Mouse (Mus musculus) liver, embryonic 14.5 days (tissue): ENCODE measurements at regions not wholly inside any gene's neighbourhood (a gene's known extent, or its start where the extent isn't known, plus 50 kb on each side); places are given as distances from the start of the nearest gene placed in this dataset.

Source experiments
- ATAC-seq: fragments of 200-750 bp; cut with Nextera tagmentation; 2 replicates; pipeline ENCODE4 v1.8.0; 2017; ENCODE audit warnings: moderate number of reproducible peaks, mild to moderate bottlenecking, moderate library complexity; ENCODE audit not compliant: insufficient read depth
- DNase-seq, 3 experiments: peaks; one replicate each; pipeline ENCODE4 v3.0.0-alpha.2; 2012 to 2013; ENCODE audit warnings: low read depth in 3 of 3, low spot score in 3 of 3
- H3K27ac ChIP-seq: fragments of 300-500 bp; sonication (generic); 2 replicates; pipeline ENCODE4 v1.5.1; 2014; ENCODE audit warnings: moderate library complexity, mild to moderate bottlenecking, control low read depth, inconsistent platforms
- H3K27me3 ChIP-seq: fragments of 300-500 bp; sonication (generic); 2 replicates; pipeline ENCODE4 v1.6.1; 2014; ENCODE audit warnings: mild to moderate bottlenecking, low read length, moderate library complexity; ENCODE audit not compliant: control insufficient read depth, insufficient read depth
- H3K36me3 ChIP-seq: fragments of 300-500 bp; sonication (generic); replicated peaks from 2 replicates; pipeline ENCODE4 v1.6.1; 2014; ENCODE audit warnings: low read depth; ENCODE audit not compliant: control insufficient read depth, insufficient read depth
- H3K4me1 ChIP-seq, 2 experiments: fragments of 200-500 bp in 1 of 2; fragments of 300-500 bp in 1 of 2; sonication (generic) in 1 of 2; replicated peaks; 2 replicates each; pipeline ENCODE4 v1.6.1; 2012 to 2014; ENCODE audit warnings: antibody characterized with exemption in 1 of 2, inconsistent platforms in 1 of 2, low read length in 1 of 2; ENCODE audit not compliant: control insufficient read depth in 2 of 2, insufficient read depth in 2 of 2
- H3K4me2 ChIP-seq: fragments of 300-500 bp; sonication (generic); 2 replicates; pipeline ENCODE4 v1.6.1; 2014; ENCODE audit warnings: low read depth, mild to moderate bottlenecking, control low read depth, moderate library complexity
- H3K4me3 ChIP-seq, 2 experiments: fragments of 200-500 bp in 1 of 2; fragments of 300-500 bp in 1 of 2; sonication (generic) in 1 of 2; 2 replicates each; pipeline ENCODE4 v1.5.1; 2012 to 2014; ENCODE audit warnings: low read depth in 2 of 2, low read length in 2 of 2, mild to moderate bottlenecking in 2 of 2, control low read depth in 1 of 2, inconsistent platforms in 1 of 2, moderate library complexity in 1 of 2; ENCODE audit not compliant: insufficient read depth in 1 of 2
- H3K9ac ChIP-seq: fragments of 300-500 bp; sonication (generic); replicated peaks from 2 replicates; pipeline ENCODE4 v1.6.1; 2014; ENCODE audit warnings: mild to moderate bottlenecking, control low read depth, moderate library complexity
- H3K9me3 ChIP-seq: fragments of 300-500 bp; sonication (generic); 2 replicates; pipeline ENCODE4 v1.6.1; 2016; ENCODE audit warnings: low read length, mixed read lengths; ENCODE audit not compliant: control insufficient read depth
- CTCF ChIP-seq: IDR thresholded peaks from 2 replicates; pipeline ENCODE4 v1.5.1; 2016; ENCODE audit warnings: antibody characterized with exemption, low read depth, control low read depth
- EP300 ChIP-seq: IDR thresholded peaks from 2 replicates; pipeline ENCODE4 v1.6.1; 2016; ENCODE audit warnings: antibody characterized with exemption, low read depth
- WGBS: fragments of 180-500 bp; shearing (Covaris S2); extraction: QIAGEN DNeasy Blood & Tissue Kit; methylation state at CpG from one replicate; pipeline ENCODE4 v1.1.7; 2014; ENCODE audit not compliant: insufficient replicate concordance; 5-methylcytosine and 5-hydroxymethylcytosine counted together

DNA sequence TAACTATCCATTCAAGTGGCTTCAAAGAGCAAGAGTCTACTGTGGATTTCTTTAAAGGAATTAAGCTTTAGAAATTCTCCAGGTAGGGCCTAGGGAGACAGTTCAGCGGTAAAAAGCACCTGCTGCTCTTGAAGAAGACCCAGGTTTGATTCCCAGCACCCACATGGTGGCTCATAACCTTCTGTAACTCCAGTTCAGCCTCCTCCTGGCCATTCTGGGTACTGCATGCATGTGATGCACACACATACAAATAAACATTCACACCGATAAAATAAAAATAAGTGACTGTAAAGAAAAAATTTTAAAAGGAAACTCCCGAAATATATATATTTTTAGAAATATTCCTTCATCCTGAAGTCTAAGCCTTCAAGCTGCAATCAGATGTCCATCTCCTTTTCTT lies 101.9 kb upstream of the Ercc6l2 start:
- H3K4me2 ChIP-seq, result no peak overlapping the region
- H3K4me1 ChIP-seq, result peaks cover 5% of the 10 kb centered on the region in 2 experiments
- DNase-seq (no peak), ATAC-seq (no peak)
- H3K9ac ChIP-seq, result no peak overlapping the region
- H3K4me3 ChIP-seq, result no peak overlapping the region
- no peaks in the 10 kb centered on the region for H3K9me3 ChIP-seq
- H3K36me3 ChIP-seq, result no peaks in the 10 kb centered on the region
- WGBS, result 61% methylated on average over 3 of the region's 3 CpGs
- no peak overlapping the region for H3K27ac ChIP-seq
- no peaks in the 10 kb centered on the region for H3K27me3 ChIP-seq
- TF ChIP-seq CTCF (peak; percentile 46), EP300 (no peak)

DNA sequence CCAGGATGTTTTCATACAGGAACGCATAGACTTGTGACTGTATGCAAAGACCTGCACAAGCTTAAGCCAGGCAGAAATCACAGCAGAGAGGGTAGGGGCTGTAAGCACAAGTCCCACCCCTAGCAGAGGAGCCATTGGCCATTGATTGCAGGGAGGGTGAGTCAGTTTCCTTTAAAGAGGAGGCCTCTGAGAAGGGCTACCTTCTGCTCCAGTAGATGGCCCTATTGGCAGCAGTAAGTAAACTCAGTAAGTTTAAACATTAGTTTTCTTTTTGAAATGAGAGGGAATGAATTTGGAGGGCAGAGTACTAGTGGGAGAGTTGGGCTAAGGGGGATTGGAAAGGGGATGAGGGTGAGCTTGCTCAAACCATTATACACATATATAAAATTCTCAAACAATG lies 98.5 kb upstream of the Ercc6l2 start:
- WGBS, result 63% methylated on average over 1 of the region's 1 CpGs
- ATAC-seq (no peak), DNase-seq (no peak)

DNA sequence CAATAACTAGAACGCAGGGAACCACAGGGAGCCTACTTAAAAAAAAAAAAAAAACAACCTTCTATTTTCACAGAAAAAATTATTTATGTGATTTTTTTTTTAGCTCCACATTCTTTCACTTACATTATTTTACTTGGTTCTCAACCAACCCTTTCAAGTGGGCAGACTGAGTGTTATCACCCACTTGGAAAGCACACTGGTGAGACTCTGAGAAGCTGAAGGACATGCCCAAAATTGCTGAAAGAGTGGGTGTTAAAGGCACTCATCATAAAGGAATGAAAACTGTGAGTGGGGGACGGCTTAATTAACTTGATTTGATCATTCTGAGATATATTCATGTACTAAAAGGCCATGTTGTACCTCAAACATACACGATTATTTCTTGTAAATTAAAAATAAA lies 97.8 kb upstream of the Ercc6l2 start:
- Histone ChIP-seq H3K27ac (no peak overlapping the region), H3K9me3 (no peaks in the 10 kb centered on the region), H3K9ac (no peak overlapping the region), H3K4me3 (no peak overlapping the region), H3K36me3 (no peaks in the 10 kb centered on the region), H3K27me3 (no peaks in the 10 kb centered on the region), H3K4me1 (peaks cover 7 to 14% of the 10 kb centered on the region in 2 experiments; a peak in 3 of 4 replicates), H3K4me2 (no peak overlapping the region)
- no peak for DNase-seq
- 69% methylated on average over 3 of the region's 3 CpGs for WGBS
- TF ChIP-seq CTCF (no peak), EP300 (no peak)
- no peak for ATAC-seq

More for the DNA sequence above, 98.5 kb upstream of the Ercc6l2 start:
- H3K4me2 ChIP-seq, result no peak overlapping the region
- no peak overlapping the region for H3K27ac ChIP-seq
- no peak overlapping the region for H3K4me3 ChIP-seq
- no peaks in the 10 kb centered on the region for H3K36me3 ChIP-seq
- H3K9me3 ChIP-seq, result no peaks in the 10 kb centered on the region
- H3K27me3 ChIP-seq, result no peaks in the 10 kb centered on the region
- H3K4me1 ChIP-seq, result peaks cover 7 to 14% of the 10 kb centered on the region in 2 experiments; a peak in 3 of 4 replicates
- no peak overlapping the region for H3K9ac ChIP-seq
- no peak for TF ChIP-seq EP300
- TF ChIP-seq CTCF, result no peak

DNA sequence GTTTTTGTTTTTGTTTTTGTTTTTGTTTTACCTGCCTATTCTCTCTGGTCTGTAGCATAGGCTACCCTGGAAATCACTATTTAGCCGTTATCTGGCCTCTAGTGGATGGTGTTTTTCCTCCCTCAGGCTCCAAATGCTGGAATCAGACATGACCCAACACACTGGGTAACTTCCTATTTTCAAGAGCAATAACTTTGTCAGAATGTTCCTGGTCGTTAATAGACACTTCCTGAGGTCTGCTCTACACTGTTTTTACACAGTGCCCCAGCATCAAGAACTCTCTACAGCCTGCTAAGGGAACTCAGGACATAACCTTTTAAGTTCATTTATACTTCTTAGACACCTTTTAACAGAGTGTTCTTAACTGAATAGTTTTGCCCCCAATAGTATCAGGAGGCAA lies 96.3 kb upstream of the Ercc6l2 start:
- WGBS, result 21% methylated on average over 2 of the region's 2 CpGs
- no peaks in the 10 kb centered on the region for H3K36me3 ChIP-seq
- no peak overlapping the region for H3K4me2 ChIP-seq
- no peak for ATAC-seq
- DNase-seq, result no peak
- H3K4me3 ChIP-seq, result no peak overlapping the region
- peaks cover 7 to 14% of the 10 kb centered on the region in 2 experiments; a peak in 3 of 4 replicates for H3K4me1 ChIP-seq
- H3K9me3 ChIP-seq, result no peaks in the 10 kb centered on the region
- no peak overlapping the region for H3K9ac ChIP-seq
- H3K27me3 ChIP-seq, result no peaks in the 10 kb centered on the region
- no peak overlapping the region for H3K27ac ChIP-seq
- TF ChIP-seq EP300 (no peak), CTCF (no peak)

DNA sequence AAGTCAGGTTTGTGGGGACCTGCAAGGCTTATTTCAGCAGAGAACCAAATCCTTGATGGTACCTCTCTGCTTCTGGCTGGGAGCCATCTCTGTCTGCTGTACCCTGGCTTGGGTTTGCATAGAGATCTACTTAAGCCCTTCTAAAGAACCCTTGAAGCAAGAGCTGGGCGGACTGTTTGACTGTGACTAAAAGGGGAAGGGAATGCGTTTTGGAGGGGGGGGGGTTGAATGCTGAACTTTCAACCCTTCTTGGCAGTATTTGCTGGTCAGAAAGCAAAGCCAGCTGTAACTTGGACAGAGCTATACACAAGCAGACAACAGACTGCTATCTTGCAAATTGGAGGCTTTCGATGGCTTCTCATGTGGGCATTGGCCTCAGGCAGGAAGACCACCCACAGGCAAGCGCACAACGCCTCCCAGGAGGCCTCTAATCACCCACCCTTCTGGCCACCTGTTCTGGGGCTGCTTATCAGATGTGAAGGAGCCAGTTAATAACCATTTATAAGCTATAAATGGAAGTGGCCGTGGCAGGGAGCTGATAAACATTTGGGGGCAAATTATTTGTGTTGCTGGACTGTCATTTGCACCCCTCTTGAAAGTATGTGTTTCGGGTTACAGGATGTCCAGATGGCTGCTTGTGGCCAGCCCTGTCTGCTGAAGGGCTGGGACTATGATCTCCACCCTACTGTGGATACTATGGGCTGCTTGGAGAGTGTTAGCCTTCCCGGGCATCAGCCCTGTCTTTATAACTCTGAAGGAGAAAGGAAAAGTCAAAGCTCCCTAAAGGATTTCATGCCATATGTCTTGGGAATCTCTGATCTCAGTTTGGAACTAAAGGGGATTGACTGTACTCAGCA lies 95.5 kb upstream of the Ercc6l2 start:
- no peak overlapping the region for H3K4me2 ChIP-seq
- no peak overlapping the region for H3K4me3 ChIP-seq
- 14% methylated on average over 8 of the region's 8 CpGs for whole genome bisulfite sequencing
- no peaks in the 10 kb centered on the region for H3K36me3 ChIP-seq
- no peak for TF ChIP-seq CTCF
- peak; percentile 56; the same call in 1 of the 2 replicates for TF ChIP-seq EP300
- H3K9ac ChIP-seq, result peak overlapping the region; percentile 9; the same call in 1 of the 2 replicates
- H3K27ac ChIP-seq, result no peak overlapping the region
- DNase-seq, result no peak
- H3K4me1 ChIP-seq, result peaks cover 7 to 15% of the 10 kb centered on the region in 2 experiments; a peak in 3 of 4 replicates
- H3K27me3 ChIP-seq, result no peaks in the 10 kb centered on the region
- no peaks in the 10 kb centered on the region for H3K9me3 ChIP-seq
- ATAC-seq, result peak; percentile 66; the same call in 1 of the 2 replicates
